Mouse (Mus musculus) right cerebral cortex, postnatal 10 days (tissue): ENCODE measurements around the gene Mpzl1.

ENCODE experiments used
- DNase-seq, 2 experiments: peaks; one replicate each; pipeline ENCODE4 v3.0.0; 2021; ENCODE audit warnings: low spot score in 2 of 2

The Mpzl1 gene

GRCm38 (mm10) chr1:165583529-165584184 is 50.7 kb downstream of the Mpzl1 start:
- peak; percentile 88 to 92 for DNase-seq

DNA sequence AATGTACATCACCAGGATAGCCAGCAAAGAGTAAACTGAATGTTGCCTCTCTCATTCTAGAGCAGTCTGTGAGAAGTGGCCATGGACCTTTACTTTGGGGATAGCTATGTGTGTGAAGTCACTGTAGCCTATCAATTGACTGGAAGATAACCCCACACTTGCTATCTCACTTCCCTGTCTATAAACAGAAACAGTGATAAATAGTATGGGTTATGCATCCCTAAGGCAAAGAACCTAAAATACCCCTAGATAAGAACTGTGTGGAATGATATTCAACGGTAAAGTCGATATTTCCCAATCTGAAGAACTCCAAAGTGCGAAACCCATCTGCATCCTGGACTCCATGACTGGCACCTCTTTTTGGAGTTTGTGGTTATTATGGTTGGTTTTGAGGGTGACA is 53.1 kb downstream of the Mpzl1 start:
- no peak for DNase-seq

DNA sequence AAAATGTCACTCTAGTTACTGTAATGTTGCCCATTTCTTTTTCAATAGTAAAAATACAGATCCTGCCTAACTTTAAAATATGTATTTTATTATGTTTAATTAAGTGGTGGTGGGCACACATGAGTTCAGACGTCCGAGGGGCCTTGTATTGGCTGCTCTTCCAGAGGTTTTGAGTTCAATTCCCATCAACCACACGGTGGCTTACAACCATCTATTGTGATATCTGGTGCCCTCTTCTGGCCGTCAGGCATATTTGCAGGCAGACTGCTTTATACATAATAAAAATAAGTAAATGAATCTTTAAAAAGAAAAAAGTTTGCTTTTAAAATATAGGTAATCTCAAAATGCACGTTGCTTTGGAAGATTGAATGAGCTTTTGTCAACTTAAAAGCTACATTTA is 55.0 kb downstream of the Mpzl1 start:
- no peak for DNase-seq

DNA sequence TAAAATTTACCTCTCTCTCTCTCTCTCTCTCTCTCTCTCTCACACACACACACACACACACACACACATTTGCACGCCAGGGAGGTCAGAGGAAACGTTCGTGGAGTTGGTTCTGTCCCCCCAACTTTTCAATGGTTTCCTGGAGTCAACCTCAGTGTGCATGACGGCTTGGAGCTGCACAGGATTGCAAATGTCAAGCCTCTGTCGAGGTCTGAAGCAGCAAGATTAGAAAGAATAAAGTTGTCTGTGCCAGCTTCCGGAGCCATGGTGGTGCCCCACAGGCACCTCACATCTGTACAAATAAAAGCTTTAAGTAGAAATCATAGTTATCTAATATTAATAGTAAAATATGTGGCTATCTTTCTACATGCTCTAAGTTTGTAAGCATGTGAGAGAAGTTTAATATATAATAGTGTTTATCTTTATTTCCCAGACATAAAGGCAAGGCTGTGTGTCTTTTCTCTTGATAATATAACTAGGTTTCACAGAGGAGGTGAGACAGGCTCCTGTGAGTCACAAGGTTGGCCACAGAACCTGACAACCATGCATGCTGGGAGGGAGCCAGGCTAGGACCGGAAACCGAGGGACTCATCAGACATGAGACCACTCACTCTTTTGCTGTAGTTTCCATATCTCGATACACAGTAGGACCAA is 57.8 kb downstream of the Mpzl1 start:
- no peak for DNase-seq

GRCm38 (mm10) chr1:165576005-165576404 is 58.3 kb downstream of the Mpzl1 start:
- no peak for DNase-seq

- no peak for DNase-seq
Observed at GRCm38 (mm10) chr1:165567466-165567865, 66.9 kb downstream of the Mpzl1 start.

GRCm38 (mm10) chr1:165565283-165565682 is 69.1 kb downstream of the Mpzl1 start:
- no peak for DNase-seq

DNA sequence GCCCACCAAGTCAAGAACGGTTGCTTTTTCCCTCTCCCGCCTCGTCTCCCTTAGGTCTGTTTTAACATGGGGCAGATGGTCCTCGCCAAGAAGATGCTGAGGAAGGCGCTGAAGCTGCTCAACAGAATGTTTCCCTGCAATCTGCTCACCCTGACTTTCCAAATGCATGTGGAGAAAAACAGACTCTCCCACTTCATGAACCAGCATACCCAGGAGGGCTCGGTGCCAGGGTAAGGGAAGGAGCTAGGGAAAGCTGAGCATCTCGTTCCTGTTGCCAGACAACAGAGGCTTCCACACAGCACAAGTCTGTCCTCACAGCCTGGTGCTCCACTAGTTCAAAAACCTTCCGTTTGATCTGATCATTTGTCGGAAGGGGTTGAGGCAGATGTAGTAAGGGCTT is 75.3 kb downstream of the Mpzl1 start:
- peak; percentile 92 to 94 for DNase-seq

DNA sequence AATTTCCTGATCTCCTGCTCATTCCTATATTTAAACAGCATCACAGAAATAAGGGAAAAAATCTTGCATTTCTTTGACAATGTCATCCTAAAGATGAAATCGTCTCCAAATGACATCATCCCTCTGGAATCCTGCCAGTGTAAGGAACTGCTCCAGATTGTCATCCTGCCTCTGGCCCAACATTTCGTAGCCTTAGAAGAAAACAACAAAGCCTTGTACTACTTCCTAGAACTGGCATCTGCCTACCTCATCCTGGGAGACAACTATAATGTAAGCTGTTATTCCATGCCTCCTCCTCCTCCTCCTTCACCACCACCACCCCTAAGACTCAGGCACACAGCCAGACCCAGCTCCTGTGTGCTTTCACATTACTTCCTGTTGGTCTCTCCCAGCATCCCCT is 77.6 kb downstream of the Mpzl1 start:
- DNase-seq = peak; percentile 49 to 68
